Mouse (Mus musculus): ENCODE measurements at regions not wholly inside any gene's neighbourhood (a gene's known extent, or its start where the extent isn't known, plus 50 kb on each side); places are given as distances from the start of the nearest gene placed in this dataset.

DNA sequence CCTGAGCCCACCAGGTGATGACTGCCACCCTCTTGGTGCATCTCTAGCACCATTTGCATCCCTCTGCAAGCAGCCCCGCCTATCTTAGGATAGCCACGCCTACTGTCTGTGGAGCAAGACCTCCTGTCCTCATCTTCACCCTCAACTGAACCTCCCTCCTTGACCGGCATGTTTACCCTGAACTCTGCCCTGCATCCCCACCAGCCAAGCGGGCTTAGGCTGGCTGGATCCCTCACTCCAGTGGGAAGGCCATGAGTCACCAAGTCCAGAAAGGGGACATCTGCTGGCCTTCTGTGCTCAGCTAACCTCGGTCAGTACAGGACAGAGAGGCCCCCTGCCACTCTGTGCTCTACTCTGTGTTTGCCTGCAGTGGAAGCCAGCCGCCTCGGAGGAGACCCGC is 96.0 kb upstream of the Wnt4 start:
- Histone ChIP-seq H3K4me2 (ENCODE audit: low read depth, low read length) (no peak overlapping the region), H3K36me3 (ENCODE audit: control insufficient read depth, insufficient read depth, low read length) (no peaks in the 10 kb centered on the region), H3K27me3 (ENCODE audit: control insufficient read depth, insufficient read depth, low read length) (no peaks in the 10 kb centered on the region), H3K27ac (ENCODE audit: low read depth, low read length) (no peak overlapping the region), H3K4me1 (ENCODE audit: control insufficient read depth, insufficient read depth, low read length) (no peaks in the 10 kb centered on the region), H3K9me3 (ENCODE audit: control insufficient read depth, low read length) (no peaks in the 10 kb centered on the region), H3K4me3 (ENCODE audit: low read depth, low read length) (no peak overlapping the region), H3K9ac (replicated peaks; ENCODE audit: low read depth, low read length) (no peak overlapping the region)
- 65% methylated on average over 8 of the region's 8 CpGs for WGBS
- no peak for ATAC-seq (ENCODE audit: low read depth)

- H3K27me3 ChIP-seq (ENCODE audit: control insufficient read depth, insufficient read depth, low read length), result no peaks in the 10 kb centered on the region
- H3K36me3 ChIP-seq (ENCODE audit: control insufficient read depth, insufficient read depth, low read length), result no peaks in the 10 kb centered on the region
- WGBS, result 91% methylated on average over 2 of the region's 2 CpGs
- no peak overlapping the region for H3K4me2 ChIP-seq (ENCODE audit: low read depth, low read length)
- H3K4me3 ChIP-seq (ENCODE audit: low read depth, low read length), result no peak overlapping the region
- no peak overlapping the region for H3K9ac ChIP-seq (replicated peaks; ENCODE audit: low read depth, low read length)
- H3K27ac ChIP-seq (ENCODE audit: low read depth, low read length), result no peak overlapping the region
- no peaks in the 10 kb centered on the region for H3K9me3 ChIP-seq (ENCODE audit: control insufficient read depth, low read length)
- ATAC-seq (ENCODE audit: low read depth), result no peak
- H3K4me1 ChIP-seq (ENCODE audit: control insufficient read depth, insufficient read depth, low read length), result no peaks in the 10 kb centered on the region
These were observed 97.2 kb upstream of the Wnt4 start for GRCm38 (mm10) chr4:137180083-137180482.

DNA sequence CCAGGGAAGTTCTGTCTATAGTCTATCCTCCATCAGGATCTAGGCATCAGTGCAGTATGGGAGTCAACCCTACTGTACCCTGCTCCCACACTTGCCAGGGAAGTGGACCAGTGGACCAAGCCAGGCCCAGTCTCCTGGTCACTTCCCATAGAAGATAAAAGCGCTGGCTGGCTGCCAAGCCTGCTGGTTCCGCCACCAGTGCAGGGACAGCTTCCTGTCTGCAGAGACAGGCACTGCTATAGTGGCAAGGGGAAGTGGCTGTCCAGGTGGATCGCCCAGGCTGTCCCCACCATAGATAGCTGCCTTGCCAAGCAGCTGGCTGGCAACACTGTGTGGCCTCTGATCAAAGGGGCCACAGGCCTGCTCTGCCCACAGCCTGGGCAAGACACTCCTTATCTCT is 98.5 kb upstream of the Wnt4 start:
- WGBS, result 55% methylated on average over 3 of the region's 3 CpGs
- H3K4me3 ChIP-seq (ENCODE audit: low read depth, low read length), result no peak overlapping the region

GRCm38 (mm10) chr4:137164933-137165332 is 112.4 kb upstream of the Wnt4 start:
- H3K27me3 ChIP-seq (ENCODE audit: control insufficient read depth, insufficient read depth, low read length), result no peaks in the 10 kb centered on the region
- 0 out of 2 replicates have a peak overlapping the region, but pooled peaks have one; percentile 2 for H3K4me3 ChIP-seq (ENCODE audit: low read depth, low read length)
- no peak for ATAC-seq (ENCODE audit: low read depth)
- no peak overlapping the region for H3K9ac ChIP-seq (replicated peaks; ENCODE audit: low read depth, low read length)
- no peaks in the 10 kb centered on the region for H3K36me3 ChIP-seq (ENCODE audit: control insufficient read depth, insufficient read depth, low read length)
- H3K9me3 ChIP-seq (ENCODE audit: control insufficient read depth, low read length), result no peaks in the 10 kb centered on the region
- WGBS, result 36% methylated on average over 9 of the region's 9 CpGs
- H3K4me2 ChIP-seq (ENCODE audit: low read depth, low read length), result peak overlapping the region; percentile 9
- H3K27ac ChIP-seq (ENCODE audit: low read depth, low read length), result no peak overlapping the region
- no peaks in the 10 kb centered on the region for H3K4me1 ChIP-seq (ENCODE audit: control insufficient read depth, insufficient read depth, low read length)

More for the DNA sequence above, 98.5 kb upstream of the Wnt4 start:
- Histone ChIP-seq H3K9ac (replicated peaks; ENCODE audit: low read depth, low read length) (no peak overlapping the region), H3K4me1 (ENCODE audit: control insufficient read depth, insufficient read depth, low read length) (no peaks in the 10 kb centered on the region), H3K27ac (ENCODE audit: low read depth, low read length) (no peak overlapping the region), H3K27me3 (ENCODE audit: control insufficient read depth, insufficient read depth, low read length) (no peaks in the 10 kb centered on the region), H3K4me2 (ENCODE audit: low read depth, low read length) (no peak overlapping the region), H3K9me3 (ENCODE audit: control insufficient read depth, low read length) (no peaks in the 10 kb centered on the region), H3K36me3 (ENCODE audit: control insufficient read depth, insufficient read depth, low read length) (no peaks in the 10 kb centered on the region)
- no peak for ATAC-seq (ENCODE audit: low read depth)

DNA sequence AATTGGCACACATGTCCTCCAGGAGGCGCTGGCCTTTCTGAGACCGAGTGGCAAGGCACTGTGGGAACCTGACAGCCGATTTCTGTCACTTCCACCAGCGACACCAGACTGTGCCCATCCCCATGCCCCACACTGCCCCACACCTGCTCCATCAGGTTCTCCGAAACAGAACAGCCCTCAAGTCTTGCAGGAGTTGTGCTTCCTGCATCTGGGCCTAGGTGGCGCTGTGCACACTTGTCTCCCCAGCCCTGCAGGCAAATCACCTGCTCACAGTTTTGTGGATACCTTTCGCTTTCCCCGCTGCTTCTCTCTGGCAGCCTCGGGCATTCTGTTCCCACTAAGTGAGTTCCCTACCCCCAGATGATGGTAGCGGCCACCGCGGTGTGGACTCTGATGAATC is 112.9 kb upstream of the Wnt4 start:
- Histone ChIP-seq H3K9ac (replicated peaks; ENCODE audit: low read depth, low read length) (no peak overlapping the region), H3K4me3 (ENCODE audit: low read depth, low read length) (0 out of 2 replicates have a peak overlapping the region, but pooled peaks have one; percentile 2), H3K9me3 (ENCODE audit: control insufficient read depth, low read length) (no peaks in the 10 kb centered on the region), H3K4me1 (ENCODE audit: control insufficient read depth, insufficient read depth, low read length) (no peaks in the 10 kb centered on the region), H3K27me3 (ENCODE audit: control insufficient read depth, insufficient read depth, low read length) (no peaks in the 10 kb centered on the region), H3K4me2 (ENCODE audit: low read depth, low read length) (peak overlapping the region; percentile 9), H3K27ac (ENCODE audit: low read depth, low read length) (no peak overlapping the region), H3K36me3 (ENCODE audit: control insufficient read depth, insufficient read depth, low read length) (no peaks in the 10 kb centered on the region)
- 4% methylated on average over 12 of the region's 12 CpGs for WGBS
- peak; percentile 44; the same call in 1 of the 2 replicates for ATAC-seq (ENCODE audit: low read depth)

DNA sequence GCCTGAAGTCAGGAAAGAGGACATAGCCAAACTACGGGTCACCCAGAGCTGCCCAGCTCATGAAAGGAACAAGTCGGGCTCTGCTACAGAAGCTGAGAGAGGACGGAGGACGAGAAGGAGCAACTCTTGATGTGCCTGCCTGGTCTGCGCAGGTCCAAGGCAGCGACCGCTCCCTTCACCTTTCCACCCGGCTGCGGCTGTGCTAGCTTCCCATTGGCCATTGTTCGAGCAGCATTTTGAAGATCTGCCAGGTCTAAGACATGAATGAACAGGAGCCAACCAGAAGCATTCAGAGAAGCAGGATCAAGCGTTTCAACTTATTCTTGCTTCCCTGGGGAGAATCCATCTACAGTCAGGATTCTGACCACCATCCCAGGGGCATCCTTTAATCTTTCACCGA is 113.3 kb upstream of the Wnt4 start:
- no peaks in the 10 kb centered on the region for H3K4me1 ChIP-seq (ENCODE audit: control insufficient read depth, insufficient read depth, low read length)
- H3K4me3 ChIP-seq (ENCODE audit: low read depth, low read length), result no peak overlapping the region
- H3K9me3 ChIP-seq (ENCODE audit: control insufficient read depth, low read length), result no peaks in the 10 kb centered on the region
- H3K27ac ChIP-seq (ENCODE audit: low read depth, low read length), result no peak overlapping the region
- H3K4me2 ChIP-seq (ENCODE audit: low read depth, low read length), result no peak overlapping the region
- 70% methylated on average over 12 of the region's 12 CpGs for WGBS
- H3K36me3 ChIP-seq (ENCODE audit: control insufficient read depth, insufficient read depth, low read length), result no peaks in the 10 kb centered on the region
- H3K27me3 ChIP-seq (ENCODE audit: control insufficient read depth, insufficient read depth, low read length), result no peaks in the 10 kb centered on the region
- no peak for ATAC-seq (ENCODE audit: low read depth)
- H3K9ac ChIP-seq (replicated peaks; ENCODE audit: low read depth, low read length), result no peak overlapping the region

GRCm38 (mm10) chr4:137160526-137160925 is 111.9 kb upstream of the Zbtb40 start:
- 89% methylated on average over 7 of the region's 7 CpGs for WGBS
- Histone ChIP-seq H3K9ac (replicated peaks; ENCODE audit: low read depth, low read length) (no peak overlapping the region), H3K9me3 (ENCODE audit: control insufficient read depth, low read length) (no peaks in the 10 kb centered on the region), H3K36me3 (ENCODE audit: control insufficient read depth, insufficient read depth, low read length) (no peaks in the 10 kb centered on the region), H3K4me1 (ENCODE audit: control insufficient read depth, insufficient read depth, low read length) (no peaks in the 10 kb centered on the region; the same call in 1 of the 2 replicates), H3K27ac (ENCODE audit: low read depth, low read length) (no peak overlapping the region), H3K27me3 (ENCODE audit: control insufficient read depth, insufficient read depth, low read length) (no peaks in the 10 kb centered on the region), H3K4me3 (ENCODE audit: low read depth, low read length) (no peak overlapping the region), H3K4me2 (ENCODE audit: low read depth, low read length) (no peak overlapping the region)
- ATAC-seq (ENCODE audit: low read depth), result no peak

DNA sequence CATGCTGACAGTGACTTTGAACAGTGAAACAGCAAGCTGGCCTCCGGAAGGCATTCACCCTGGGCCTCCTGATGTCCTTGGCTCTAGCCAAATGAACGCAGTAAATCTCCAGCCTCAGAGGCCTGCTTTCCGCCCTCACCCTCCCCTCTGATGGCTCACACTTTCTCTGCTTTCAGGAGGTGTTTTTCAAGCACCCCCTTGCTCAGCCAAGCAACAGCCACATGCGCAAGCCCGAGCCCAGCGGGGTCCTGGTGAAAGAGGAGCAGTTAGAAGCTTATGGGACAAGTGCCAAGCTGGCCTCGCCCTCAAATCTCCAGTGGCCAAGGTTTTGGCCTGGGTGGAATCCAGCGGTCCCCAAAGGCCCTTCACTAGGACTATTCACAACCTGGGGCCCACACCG is 109.6 kb upstream of the Zbtb40 start:
- no peaks in the 10 kb centered on the region for H3K9me3 ChIP-seq (ENCODE audit: control insufficient read depth, low read length)
- no peak overlapping the region for H3K27ac ChIP-seq (ENCODE audit: low read depth, low read length)
- H3K36me3 ChIP-seq (ENCODE audit: control insufficient read depth, insufficient read depth, low read length), result no peaks in the 10 kb centered on the region
- 47% methylated on average over 9 of the region's 9 CpGs for WGBS
- no peak overlapping the region for H3K4me3 ChIP-seq (ENCODE audit: low read depth, low read length)
- no peaks in the 10 kb centered on the region; the same call in 1 of the 2 replicates for H3K4me1 ChIP-seq (ENCODE audit: control insufficient read depth, insufficient read depth, low read length)
- peak; percentile 51; the same call in 1 of the 2 replicates for ATAC-seq (ENCODE audit: low read depth)
- H3K9ac ChIP-seq (replicated peaks; ENCODE audit: low read depth, low read length), result no peak overlapping the region
- no peaks in the 10 kb centered on the region for H3K27me3 ChIP-seq (ENCODE audit: control insufficient read depth, insufficient read depth, low read length)
- H3K4me2 ChIP-seq (ENCODE audit: low read depth, low read length), result no peak overlapping the region

DNA sequence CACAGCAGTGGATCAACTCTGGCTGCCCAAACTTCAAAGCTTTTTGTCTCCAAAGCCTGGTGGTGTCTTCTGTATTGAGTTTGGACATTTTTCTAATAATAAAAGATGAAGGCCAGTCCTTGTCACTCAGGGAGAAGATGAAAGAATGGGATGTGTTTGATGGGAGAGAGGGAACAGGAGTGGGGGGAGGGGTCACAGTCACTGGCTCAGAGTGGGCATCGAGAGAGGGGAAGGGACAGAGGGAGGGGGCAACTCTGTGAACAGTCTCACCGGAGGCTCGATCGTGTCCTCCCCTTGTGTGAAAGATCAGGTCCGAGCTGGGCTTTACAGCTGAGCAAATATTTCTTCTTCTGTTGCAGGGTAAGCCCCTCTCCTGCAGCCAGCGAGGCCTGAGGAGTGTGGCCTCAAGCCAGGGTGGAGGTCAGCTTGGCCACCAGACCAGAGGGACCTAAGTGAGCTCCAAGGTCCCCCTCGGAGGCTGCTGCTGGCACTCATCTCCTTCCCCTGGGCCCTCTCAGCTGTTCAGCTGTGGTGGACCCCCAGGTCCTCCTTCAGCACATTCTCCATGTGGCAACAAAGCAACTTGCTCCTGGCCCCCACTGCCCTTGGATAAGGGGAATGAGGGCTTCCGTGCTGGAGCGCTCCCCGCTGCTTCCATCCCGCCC is 108.0 kb upstream of the Zbtb40 start:
- Histone ChIP-seq H3K9ac (replicated peaks; ENCODE audit: low read depth, low read length) (no peak overlapping the region), H3K4me3 (ENCODE audit: low read depth, low read length) (no peak overlapping the region), H3K27ac (ENCODE audit: low read depth, low read length) (no peak overlapping the region), H3K9me3 (ENCODE audit: control insufficient read depth, low read length) (no peaks in the 10 kb centered on the region), H3K4me1 (ENCODE audit: control insufficient read depth, insufficient read depth, low read length) (no peaks in the 10 kb centered on the region; the same call in 1 of the 2 replicates), H3K36me3 (ENCODE audit: control insufficient read depth, insufficient read depth, low read length) (no peaks in the 10 kb centered on the region), H3K4me2 (ENCODE audit: low read depth, low read length) (no peak overlapping the region), H3K27me3 (ENCODE audit: control insufficient read depth, insufficient read depth, low read length) (no peaks in the 10 kb centered on the region)
- ATAC-seq (ENCODE audit: low read depth), result no peak
- 64% methylated on average over 10 of the region's 11 CpGs for WGBS
